Mouse (Mus musculus): ENCODE measurements around the gene Epn3.

DNA sequence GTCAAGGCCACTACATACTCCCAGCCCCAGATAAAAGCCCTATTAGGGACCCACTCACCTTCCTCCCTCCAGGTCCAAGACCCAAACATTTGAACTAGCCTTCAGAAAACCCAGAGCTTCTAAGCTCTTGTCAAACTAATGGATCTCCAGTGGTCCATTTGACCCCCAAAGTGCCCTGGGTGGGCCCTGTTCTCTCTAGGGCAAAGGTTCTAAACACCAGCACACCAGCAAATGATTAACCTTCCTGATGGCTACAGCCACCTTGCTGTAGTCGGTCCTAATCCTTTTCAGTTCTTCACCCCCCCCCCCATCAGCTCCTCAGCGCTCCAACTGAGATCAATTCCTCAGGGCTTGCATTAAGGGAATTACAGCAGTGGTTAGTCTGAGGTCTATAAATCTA lies 35.6 kb downstream of the Epn3 start:
- no peak for TF ChIP-seq POLR2A (IDR thresholded peaks at IDR 0.05; ENCODE audit: low read depth, low read length)
- no peak for TF ChIP-seq POLR2AphosphoS2 (IDR thresholded peaks at IDR 0.05; ENCODE audit: low read depth, low read length)
- no peak for TF ChIP-seq EP300 (IDR thresholded peaks at IDR 0.05; ENCODE audit: low read length)
- TF ChIP-seq CTCF (conservative IDR thresholded peaks at IDR 0.05 in 1 of 2, IDR thresholded peaks at IDR 0.05 in 1 of 2; ENCODE audit: low read depth in 2 of 2, low read length in 2 of 2): no peak
- TF ChIP-seq HCFC1 (IDR thresholded peaks at IDR 0.05; ENCODE audit: low read depth, low read length): no peak
- no peak for TF ChIP-seq TCF12 (IDR thresholded peaks at IDR 0.05; ENCODE audit: low read depth, low read length)
- TF ChIP-seq ELF1 (IDR thresholded peaks at IDR 0.05; ENCODE audit: low read depth, low read length): no peak
- TF ChIP-seq USF2 (conservative IDR thresholded peaks at IDR 0.05; ENCODE audit: low read depth, low read length): no peak
- no peak for TF ChIP-seq CHD2 (IDR thresholded peaks at IDR 0.05; ENCODE audit: low read length)
- TF ChIP-seq ZKSCAN1 (IDR thresholded peaks at IDR 0.05; ENCODE audit: borderline replicate concordance, low read depth, low read length): no peak
- no peak for TF ChIP-seq SIN3A (IDR thresholded peaks at IDR 0.05; ENCODE audit: low read length)
- TF ChIP-seq ZNF384 (IDR thresholded peaks at IDR 0.05; ENCODE audit: low read depth, low read length): no peak

Data from CH12.LX (cell line).